Mouse (Mus musculus) forebrain, embryonic 15.5 days (tissue): ENCODE data around the gene Nktr. TPM values are rescaled to one million over a fixed set of nuclear protein-coding genes. Genes with fewer than 3 reads are reported as not detected.

Experiments used
- ATAC-seq: fragments of 200-750 bp; cut with Nextera tagmentation; replicated peaks from 2 replicates; pipeline ENCODE4 v1.8.0; 2017; ENCODE audit warnings: mild to moderate bottlenecking, moderate TSS enrichment, moderate library complexity
- H3K27ac ChIP-seq: fragments of 300-500 bp; sonication (generic); replicated peaks from 2 replicates; pipeline ENCODE4 v1.5.1; 2015; ENCODE audit warnings: mild to moderate bottlenecking, inconsistent platforms
- H3K27me3 ChIP-seq: fragments of 300-500 bp; sonication (generic); 2 replicates; pipeline ENCODE4 v1.6.1; 2015; ENCODE audit warnings: inconsistent platforms
- H3K36me3 ChIP-seq: fragments of 300-500 bp; sonication (generic); 2 replicates; pipeline ENCODE4 v1.6.1; 2015; ENCODE audit warnings: mild to moderate bottlenecking, inconsistent platforms
- H3K4me1 ChIP-seq: fragments of 300-500 bp; sonication (generic); 2 replicates; pipeline ENCODE4 v1.6.1; 2015; ENCODE audit warnings: inconsistent platforms
- H3K4me2 ChIP-seq: fragments of 300-500 bp; sonication (generic); replicated peaks from 2 replicates; pipeline ENCODE4 v1.6.1; 2015; ENCODE audit warnings: mild to moderate bottlenecking, inconsistent platforms
- H3K4me3 ChIP-seq: fragments of 300-500 bp; sonication (generic); 2 replicates; pipeline ENCODE4 v1.5.1; 2015; ENCODE audit warnings: mild to moderate bottlenecking, inconsistent platforms
- H3K9ac ChIP-seq: fragments of 300-500 bp; sonication (generic); replicated peaks from 2 replicates; pipeline ENCODE4 v1.6.1; 2015; ENCODE audit warnings: mild to moderate bottlenecking, inconsistent platforms
- H3K9me3 ChIP-seq: fragments of 300-500 bp; sonication (generic); 2 replicates; pipeline ENCODE4 v1.6.1; 2016; ENCODE audit warnings: inconsistent platforms
- WGBS: fragments of 180-500 bp; shearing (Covaris S2); methylation state at CpG from one replicate; pipeline ENCODE4 v1.1.7; 2015; ENCODE audit warnings: mixed read lengths; 5-methylcytosine and 5-hydroxymethylcytosine counted together
- polyA plus RNA-seq: library from polyadenylated mRNA; unstranded; fragments of >200 nt; fragmentation: Nextera tagmentation; extraction: Ambion mirVana; gene quantifications from 2 replicates; pipeline ENCODE4 v1.2.1, GENCODE M21; 2015

The Nktr gene
- polyA plus RNA-seq, 1 experiment from 2014 or later = 57.5 TPM

DNA sequence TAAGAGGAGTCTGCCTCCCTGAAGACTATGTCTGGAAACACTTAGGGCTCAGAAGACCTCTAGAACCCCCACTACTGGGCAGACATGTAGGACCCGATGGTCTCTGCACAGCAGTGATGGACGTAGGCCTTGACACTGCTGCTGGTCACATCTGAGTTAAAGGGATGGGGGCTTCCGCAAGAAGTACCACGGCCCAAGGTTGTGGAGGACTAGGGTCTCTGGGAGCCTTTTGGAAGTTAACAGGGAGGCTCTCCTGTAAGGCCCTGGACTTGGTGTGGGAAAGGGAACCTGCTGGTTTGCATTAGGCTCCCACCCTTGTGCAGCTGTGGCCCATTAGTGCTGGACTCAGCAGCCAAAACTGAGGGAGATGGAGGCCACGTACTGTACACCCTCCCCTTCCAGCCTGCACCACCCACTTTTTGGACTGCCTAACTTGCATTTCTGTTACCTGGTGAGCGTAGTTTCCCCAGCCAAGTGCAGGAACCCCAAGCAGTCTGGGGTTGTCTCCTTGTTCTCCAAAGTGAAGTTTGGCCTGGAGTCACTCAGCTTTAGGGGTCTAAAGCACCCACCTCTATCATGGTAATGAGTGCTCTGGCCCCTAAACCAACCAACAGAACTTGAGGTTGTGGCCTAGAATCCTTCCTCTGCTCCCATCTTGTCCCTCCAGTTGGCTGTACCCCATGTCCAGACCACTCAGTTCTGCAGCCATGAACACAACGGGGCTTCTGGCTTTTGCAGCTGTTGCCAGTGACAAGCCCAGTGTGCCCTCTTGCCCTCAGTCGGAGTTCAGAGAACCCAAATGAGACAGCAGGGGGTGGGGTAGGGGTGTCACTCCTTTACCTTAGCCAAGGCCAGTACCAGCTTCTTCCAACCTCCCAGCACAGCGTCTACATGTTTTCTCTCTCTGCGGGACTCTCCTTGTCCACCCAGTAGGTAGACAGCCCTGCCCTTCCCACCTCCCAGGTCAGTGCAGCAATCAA lies 39.2 kb downstream of the Nktr start:
- peaks cover 32% of the 10 kb centered on the region for H3K4me1 ChIP-seq
- H3K9ac ChIP-seq = peak overlapping the region; percentile 83
- peak overlapping the region; percentile 76 for H3K4me3 ChIP-seq
- H3K4me2 ChIP-seq = peak overlapping the region; percentile 96
- no peaks in the 10 kb centered on the region for H3K27me3 ChIP-seq
- H3K36me3 ChIP-seq = peaks cover 32% of the 10 kb centered on the region
- no peak overlapping the region for H3K27ac ChIP-seq
- WGBS = 58% methylated on average over 10 of the region's 10 CpGs
- ATAC-seq = no peak; the same call in 1 of the 2 replicates
- no peaks in the 10 kb centered on the region for H3K9me3 ChIP-seq

GRCm38 (mm10) chr9:121759091-121760081 lies 40.4 kb downstream of the Nktr start, which contains the start of gene Zfp651:
TSS of gene Zfp651 (plus strand) at chr9:121759330.
- H3K9me3 ChIP-seq = no peaks in the 10 kb centered on the region
- under 1% methylated on average over 87 of the region's 97 CpGs for WGBS
- peak within 1 kb of the TSS; percentile 76 for H3K4me3 ChIP-seq
- no peaks in the 10 kb centered on the region for H3K27me3 ChIP-seq
- H3K9ac ChIP-seq = peak within 1 kb of the TSS; percentile 83
- H3K36me3 ChIP-seq = peaks cover 24% of the 10 kb centered on the region
- ATAC-seq = peak; percentile 81
- H3K27ac ChIP-seq = peak within 1 kb of the TSS; percentile 82
- peaks cover 32% of the 10 kb centered on the region for H3K4me1 ChIP-seq
- H3K4me2 ChIP-seq = peak within 1 kb of the TSS; percentile 96

- peak; percentile 37 for ATAC-seq
- Histone ChIP-seq H3K27me3 (no peaks in the 10 kb centered on the region), H3K36me3 (peaks cover 25% of the 10 kb centered on the region), H3K4me3 (peak overlapping the region; percentile 76), H3K4me2 (peak overlapping the region; percentile 96), H3K9me3 (no peaks in the 10 kb centered on the region), H3K4me1 (peaks cover 32% of the 10 kb centered on the region), H3K9ac (peak overlapping the region; percentile 83), H3K27ac (peak overlapping the region; percentile 82)
- WGBS = under 1% methylated on average over 42 of the region's 43 CpGs
These were observed 41.5 kb downstream of the Nktr start for GRCm38 (mm10) chr9:121760271-121761090.

DNA sequence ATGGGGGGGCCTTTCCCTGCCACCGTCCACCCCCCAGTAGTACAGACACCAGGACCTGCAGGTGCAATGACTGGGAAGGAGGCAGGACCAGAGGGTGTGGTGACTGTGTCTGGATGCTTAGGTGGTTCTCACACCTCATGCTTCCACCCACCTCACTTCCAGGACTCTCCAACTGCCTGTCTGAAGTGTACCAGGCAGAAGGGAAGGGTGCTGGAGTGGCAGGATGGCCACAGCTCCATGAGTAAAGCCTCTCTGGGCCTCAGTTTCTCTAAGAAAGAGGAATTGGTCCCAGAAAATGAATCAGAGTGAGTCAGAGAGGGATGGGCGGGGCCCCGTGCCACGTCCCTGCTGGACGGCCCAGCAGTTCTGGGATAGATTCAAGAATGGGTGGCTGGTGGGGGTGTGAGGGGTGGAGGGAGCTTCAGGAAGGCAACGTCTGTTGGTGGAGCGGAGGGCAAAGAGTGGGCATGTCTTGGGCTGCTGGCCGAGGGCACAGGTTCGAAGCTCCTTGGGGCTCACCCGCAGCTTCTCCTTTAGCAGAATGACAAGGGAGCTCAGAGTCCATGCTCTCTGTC lies 42.2 kb downstream of the Nktr start:
- Histone ChIP-seq H3K4me1 (peaks cover 32% of the 10 kb centered on the region), H3K9ac (peak overlapping the region; percentile 83), H3K9me3 (no peaks in the 10 kb centered on the region), H3K27me3 (no peaks in the 10 kb centered on the region), H3K4me2 (peak overlapping the region; percentile 96), H3K27ac (no peak overlapping the region), H3K36me3 (peaks cover 26% of the 10 kb centered on the region), H3K4me3 (peak overlapping the region; percentile 76)
- no peak for ATAC-seq
- 50% methylated on average over 10 of the region's 10 CpGs for WGBS

GRCm38 (mm10) chr9:121761787-121762186 lies 42.8 kb downstream of the Nktr start:
- no peak for ATAC-seq
- peaks cover 28% of the 10 kb centered on the region for H3K36me3 ChIP-seq
- no peak overlapping the region for H3K27ac ChIP-seq
- H3K4me1 ChIP-seq = peaks cover 32% of the 10 kb centered on the region
- H3K27me3 ChIP-seq = no peaks in the 10 kb centered on the region
- no peaks in the 10 kb centered on the region for H3K9me3 ChIP-seq
- no peak overlapping the region for H3K4me2 ChIP-seq
- 0 out of 2 replicates have a peak overlapping the region, but pooled peaks have one; percentile 83 for H3K9ac ChIP-seq
- 67% methylated on average over 8 of the region's 8 CpGs for WGBS
- H3K4me3 ChIP-seq = no peak overlapping the region

- H3K4me1 ChIP-seq = peaks cover 32% of the 10 kb centered on the region
- WGBS = 85% methylated on average over 10 of the region's 10 CpGs
- no peaks in the 10 kb centered on the region for H3K27me3 ChIP-seq
- H3K27ac ChIP-seq = no peak overlapping the region
- H3K4me2 ChIP-seq = no peak overlapping the region
- H3K9me3 ChIP-seq = no peaks in the 10 kb centered on the region
- H3K9ac ChIP-seq = no peak overlapping the region
- peaks cover 32% of the 10 kb centered on the region for H3K36me3 ChIP-seq
- no peak for ATAC-seq
- H3K4me3 ChIP-seq = no peak overlapping the region
These were observed 43.3 kb downstream of the Nktr start for GRCm38 (mm10) chr9:121762248-121762647.

- ATAC-seq = no peak
- no peak overlapping the region for H3K4me3 ChIP-seq
- H3K9ac ChIP-seq = no peak overlapping the region
- peaks cover 32% of the 10 kb centered on the region for H3K4me1 ChIP-seq
- no peak overlapping the region for H3K27ac ChIP-seq
- H3K27me3 ChIP-seq = no peaks in the 10 kb centered on the region
- H3K36me3 ChIP-seq = peaks cover 37% of the 10 kb centered on the region
- WGBS = 89% methylated on average over 25 of the region's 25 CpGs
- no peaks in the 10 kb centered on the region for H3K9me3 ChIP-seq
- H3K4me2 ChIP-seq = no peak overlapping the region
These were observed 43.8 kb downstream of the Nktr start for GRCm38 (mm10) chr9:121762761-121763160.

DNA sequence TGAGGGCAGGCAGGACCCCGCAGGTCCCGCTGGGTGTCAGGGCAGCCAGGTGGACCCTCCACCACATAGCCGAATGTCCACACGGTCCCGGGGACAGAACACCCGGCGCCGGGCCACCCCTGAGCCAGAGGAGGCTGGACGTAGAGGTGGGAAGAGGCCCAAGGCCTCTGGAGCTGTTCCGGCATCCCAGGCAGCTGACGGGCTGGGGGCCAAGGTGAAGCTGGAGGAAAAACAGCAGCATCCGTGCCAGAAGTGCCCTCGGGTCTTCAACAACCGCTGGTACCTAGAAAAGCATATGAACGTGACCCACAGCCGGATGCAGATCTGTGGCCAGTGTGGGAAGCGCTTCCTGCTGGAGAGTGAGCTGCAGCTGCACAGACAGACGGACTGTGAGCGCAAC lies 44.7 kb downstream of the Nktr start:
- H3K36me3 ChIP-seq = peaks cover 41% of the 10 kb centered on the region
- no peak overlapping the region for H3K9ac ChIP-seq
- H3K4me2 ChIP-seq = no peak overlapping the region
- no peak for ATAC-seq
- no peaks in the 10 kb centered on the region for H3K27me3 ChIP-seq
- peaks cover 24% of the 10 kb centered on the region for H3K4me1 ChIP-seq
- WGBS = 87% methylated on average over 19 of the region's 19 CpGs
- no peak overlapping the region for H3K4me3 ChIP-seq
- H3K9me3 ChIP-seq = no peaks in the 10 kb centered on the region
- no peak overlapping the region for H3K27ac ChIP-seq

GRCm38 (mm10) chr9:121765166-121765855 lies 46.3 kb downstream of the Nktr start:
- ATAC-seq = no peak
- Histone ChIP-seq H3K36me3 (peaks cover 41% of the 10 kb centered on the region), H3K27ac (no peak overlapping the region), H3K4me2 (no peak overlapping the region), H3K9ac (no peak overlapping the region), H3K4me1 (peaks cover 15% of the 10 kb centered on the region), H3K9me3 (no peaks in the 10 kb centered on the region), H3K27me3 (no peaks in the 10 kb centered on the region), H3K4me3 (no peak overlapping the region)
- 77% methylated on average over 16 of the region's 16 CpGs for WGBS

GRCm38 (mm10) chr9:121772412-121772811 lies 53.4 kb downstream of the Nktr start:
- H3K4me2 ChIP-seq = no peak overlapping the region
- H3K27ac ChIP-seq = no peak overlapping the region
- no peak overlapping the region for H3K9ac ChIP-seq
- WGBS = 81% methylated on average over 5 of the region's 5 CpGs
- peaks cover 13% of the 10 kb centered on the region for H3K27me3 ChIP-seq
- H3K4me1 ChIP-seq = no peaks in the 10 kb centered on the region; the same call in 1 of the 2 replicates
- no peak for ATAC-seq
- no peak overlapping the region for H3K4me3 ChIP-seq
- no peaks in the 10 kb centered on the region for H3K9me3 ChIP-seq
- peaks cover 7% of the 10 kb centered on the region; the same call in 1 of the 2 replicates for H3K36me3 ChIP-seq
